Mouse (Mus musculus) lung, postnatal 0 days (tissue): ENCODE measurements around the gene Stx8.

Experiments used
- CTCF ChIP-seq: IDR thresholded peaks from 2 replicates; pipeline ENCODE4 v1.5.1; 2016; ENCODE audit warnings: antibody characterized with exemption, mild to moderate bottlenecking
- EP300 ChIP-seq: IDR thresholded peaks from 2 replicates; pipeline ENCODE4 v1.6.1; 2016; ENCODE audit warnings: antibody characterized with exemption, mild to moderate bottlenecking, control low read depth

DNA sequence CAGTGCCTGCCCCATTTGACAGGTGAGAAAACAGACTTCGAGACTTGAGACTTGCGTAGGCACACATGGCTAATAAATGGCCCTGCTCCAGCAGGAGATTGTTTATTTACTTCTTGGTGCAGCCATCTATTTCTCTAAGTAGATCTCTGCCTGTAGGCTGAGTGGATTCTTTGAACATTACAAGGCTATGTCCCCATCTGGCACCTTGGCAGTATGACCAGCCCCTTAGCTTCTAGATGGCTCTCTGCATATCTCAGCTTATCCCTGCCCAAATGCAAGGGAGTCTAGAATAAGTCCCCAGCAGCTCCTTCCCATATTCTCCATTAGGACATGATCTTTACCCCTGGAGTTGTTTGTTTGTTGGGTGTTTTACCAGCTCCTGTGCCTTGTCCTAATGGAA is 72.1 kb downstream of the Stx8 start:
- TF ChIP-seq CTCF (no peak), EP300 (0 out of 2 replicates have a peak, but pooled peaks have one; percentile 10)
